Mouse (Mus musculus): ENCODE measurements around the gene Olfr218. TPM values are rescaled to one million over a fixed set of nuclear protein-coding genes. Genes with fewer than 3 reads are reported as not detected.
"Not testable (repeated sequence)": the region's sequence is repeated elsewhere in the genome, so short reads cannot be mapped to it uniquely, and the experiment has no call there.

The Olfr218 gene
- polyA plus RNA-seq (2015; fragmentation: Nextera tagmentation; extraction: Ambion mirVana) = not detected in 2 replicates

GRCm38 (mm10) chr1:173197508-173197907 lies at the start of gene Olfr218:
Gene Olfr218 (plus strand): TSS chr1:173197808.
- 75% methylated on average over 5 of the region's 5 CpGs for WGBS
- no peak within 1 kb of the TSS for H3K4me3 ChIP-seq (ENCODE audit: low read length)
- no peaks in the 10 kb centered on the region for H3K9me3 ChIP-seq (ENCODE audit: low read length)
- H3K27me3 ChIP-seq (ENCODE audit: insufficient read depth, low read length) = no peaks in the 10 kb centered on the region
- H3K4me2 ChIP-seq (replicated peaks; ENCODE audit: low read depth, low read length) = no peak within 1 kb of the TSS
- H3K9ac ChIP-seq (replicated peaks; ENCODE audit: low read length) = no peak within 1 kb of the TSS
- H3K36me3 ChIP-seq (ENCODE audit: insufficient read depth, low read length) = no peaks in the 10 kb centered on the region
- no peak within 1 kb of the TSS for H3K27ac ChIP-seq (ENCODE audit: low read length)
- ATAC-seq (ENCODE audit: low FRiP score, low TSS enrichment) = no peak
- no peaks in the 10 kb centered on the region for H3K4me1 ChIP-seq (ENCODE audit: insufficient read depth, low read length)

GRCm38 (mm10) chr1:173174154-173174842 lies 23.3 kb upstream of the Olfr218 start:
- no peak overlapping the region for H3K27ac ChIP-seq (ENCODE audit: low read length)
- no peaks in the 10 kb centered on the region for H3K4me1 ChIP-seq (ENCODE audit: insufficient read depth, low read length)
- no peak for ATAC-seq (ENCODE audit: low FRiP score, low TSS enrichment)

GRCm38 (mm10) chr1:173190540-173190939 lies 7.1 kb upstream of the Olfr218 start, which contains the start of gene Olfr1406:
Gene Olfr1406 (minus strand): TSS chr1:173190640.
- Histone ChIP-seq H3K9ac (replicated peaks; ENCODE audit: low read length) (no peak within 1 kb of the TSS), H3K9me3 (ENCODE audit: low read length) (no peaks in the 10 kb centered on the region), H3K4me2 (replicated peaks; ENCODE audit: low read depth, low read length) (no peak within 1 kb of the TSS), H3K27ac (ENCODE audit: low read length) (no peak within 1 kb of the TSS), H3K4me1 (ENCODE audit: insufficient read depth, low read length) (no peaks in the 10 kb centered on the region), H3K4me3 (ENCODE audit: low read length) (no peak within 1 kb of the TSS), H3K36me3 (ENCODE audit: insufficient read depth, low read length) (no peaks in the 10 kb centered on the region), H3K27me3 (ENCODE audit: insufficient read depth, low read length) (no peaks in the 10 kb centered on the region)
- ATAC-seq (ENCODE audit: low FRiP score, low TSS enrichment) = no peak
- 69% methylated on average over 3 of the region's 3 CpGs for WGBS

More at GRCm38 (mm10) chr1:173174154-173174842, 23.3 kb upstream of the Olfr218 start:
- no peak overlapping the region for H3K4me3 ChIP-seq (ENCODE audit: low read length)
- no peaks in the 10 kb centered on the region for H3K27me3 ChIP-seq (ENCODE audit: insufficient read depth, low read length)
- H3K36me3 ChIP-seq (ENCODE audit: insufficient read depth, low read length) = no peaks in the 10 kb centered on the region
- H3K9me3 ChIP-seq (ENCODE audit: low read length) = no peaks in the 10 kb centered on the region
- no peak overlapping the region for H3K4me2 ChIP-seq (replicated peaks; ENCODE audit: low read depth, low read length)
- H3K9ac ChIP-seq (replicated peaks; ENCODE audit: low read length) = no peak overlapping the region

- ATAC-seq (ENCODE audit: low FRiP score, low TSS enrichment) = no peak
- WGBS = 72% methylated on average over 3 of the region's 3 CpGs
These were observed 5.5 kb upstream of the Olfr218 start for GRCm38 (mm10) chr1:173192059-173192458.

GRCm38 (mm10) chr1:173196359-173196758 lies 1.2 kb upstream of the Olfr218 start:
- Histone ChIP-seq H3K9ac (replicated peaks; ENCODE audit: low read length) (no peak overlapping the region), H3K9me3 (ENCODE audit: low read length) (no peaks in the 10 kb centered on the region)
- no peak for ATAC-seq (ENCODE audit: low FRiP score, low TSS enrichment)

More at GRCm38 (mm10) chr1:173192059-173192458, 5.5 kb upstream of the Olfr218 start:
- no peak overlapping the region for H3K27ac ChIP-seq (ENCODE audit: low read length)
- no peak overlapping the region for H3K9ac ChIP-seq (replicated peaks; ENCODE audit: low read length)
- H3K36me3 ChIP-seq (ENCODE audit: insufficient read depth, low read length) = no peaks in the 10 kb centered on the region
- no peak overlapping the region for H3K4me3 ChIP-seq (ENCODE audit: low read length)
- no peak overlapping the region for H3K4me2 ChIP-seq (replicated peaks; ENCODE audit: low read depth, low read length)
- H3K27me3 ChIP-seq (ENCODE audit: insufficient read depth, low read length) = no peaks in the 10 kb centered on the region
- H3K4me1 ChIP-seq (ENCODE audit: insufficient read depth, low read length) = no peaks in the 10 kb centered on the region
- no peaks in the 10 kb centered on the region for H3K9me3 ChIP-seq (ENCODE audit: low read length)

GRCm38 (mm10) chr1:173212092-173212491 lies 14.5 kb downstream of the Olfr218 start, which contains the start of gene Olfr1404:
Gene Olfr1404 (plus strand): TSS chr1:173212392.
- Histone ChIP-seq H3K9ac (replicated peaks; ENCODE audit: low read length) (no peak within 1 kb of the TSS), H3K4me2 (replicated peaks; ENCODE audit: low read depth, low read length) (no peak within 1 kb of the TSS)
- 71% methylated on average over 5 of the region's 5 CpGs for WGBS

More at GRCm38 (mm10) chr1:173196359-173196758, 1.2 kb upstream of the Olfr218 start:
- WGBS = 89% methylated on average over 2 of the region's 2 CpGs
- Histone ChIP-seq H3K4me3 (ENCODE audit: low read length) (no peak overlapping the region), H3K4me1 (ENCODE audit: insufficient read depth, low read length) (no peaks in the 10 kb centered on the region), H3K36me3 (ENCODE audit: insufficient read depth, low read length) (no peaks in the 10 kb centered on the region), H3K27ac (ENCODE audit: low read length) (no peak overlapping the region), H3K4me2 (replicated peaks; ENCODE audit: low read depth, low read length) (no peak overlapping the region), H3K27me3 (ENCODE audit: insufficient read depth, low read length) (no peaks in the 10 kb centered on the region)

GRCm38 (mm10) chr1:173216481-173216880 lies 18.9 kb downstream of the Olfr218 start:
- no peak overlapping the region for H3K9ac ChIP-seq (replicated peaks; ENCODE audit: low read length)
- H3K9me3 ChIP-seq (ENCODE audit: low read length) = no peaks in the 10 kb centered on the region
- H3K4me1 ChIP-seq (ENCODE audit: insufficient read depth, low read length) = no peaks in the 10 kb centered on the region
- H3K4me2 ChIP-seq (replicated peaks; ENCODE audit: low read depth, low read length) = no peak overlapping the region
- H3K27ac ChIP-seq (ENCODE audit: low read length) = no peak overlapping the region
- no peak for ATAC-seq (ENCODE audit: low FRiP score, low TSS enrichment)
- no peaks in the 10 kb centered on the region for H3K27me3 ChIP-seq (ENCODE audit: insufficient read depth, low read length)
- 89% methylated on average over 3 of the region's 3 CpGs for WGBS
- no peaks in the 10 kb centered on the region for H3K36me3 ChIP-seq (ENCODE audit: insufficient read depth, low read length)
- no peak overlapping the region for H3K4me3 ChIP-seq (ENCODE audit: low read length)

More at GRCm38 (mm10) chr1:173212092-173212491, 14.5 kb downstream of the Olfr218 start, which contains the start of gene Olfr1404:
- ATAC-seq (ENCODE audit: low FRiP score, low TSS enrichment) = no peak
- Histone ChIP-seq H3K27ac (ENCODE audit: low read length) (no peak within 1 kb of the TSS), H3K4me1 (ENCODE audit: insufficient read depth, low read length) (no peaks in the 10 kb centered on the region), H3K4me3 (ENCODE audit: low read length) (no peak within 1 kb of the TSS), H3K36me3 (ENCODE audit: insufficient read depth, low read length) (no peaks in the 10 kb centered on the region), H3K9me3 (ENCODE audit: low read length) (no peaks in the 10 kb centered on the region; the same call in 1 of the 2 replicates), H3K27me3 (ENCODE audit: insufficient read depth, low read length) (no peaks in the 10 kb centered on the region)

- no peak for ATAC-seq (ENCODE audit: low FRiP score, low TSS enrichment)
- no peaks in the 10 kb centered on the region for H3K27me3 ChIP-seq (ENCODE audit: insufficient read depth, low read length)
- H3K36me3 ChIP-seq (ENCODE audit: insufficient read depth, low read length) = no peaks in the 10 kb centered on the region
- no peak within 1 kb of the TSS for H3K4me3 ChIP-seq (ENCODE audit: low read length)
- H3K27ac ChIP-seq (ENCODE audit: low read length) = no peak within 1 kb of the TSS
- no peak within 1 kb of the TSS for H3K4me2 ChIP-seq (replicated peaks; ENCODE audit: low read depth, low read length)
- H3K9me3 ChIP-seq (ENCODE audit: low read length) = no peaks in the 10 kb centered on the region
- H3K4me1 ChIP-seq (ENCODE audit: insufficient read depth, low read length) = no peaks in the 10 kb centered on the region
- H3K9ac ChIP-seq (replicated peaks; ENCODE audit: low read length) = no peak within 1 kb of the TSS
- WGBS = 87% methylated on average over 2 of the region's 2 CpGs
These were observed 29.5 kb downstream of the Olfr218 start, which contains the start of gene Fcer1a for GRCm38 (mm10) chr1:173227081-173227480. Gene Fcer1a (minus strand): TSS chr1:173227214.

GRCm38 (mm10) chr1:173237004-173237403 lies 39.4 kb downstream of the Olfr218 start:
- H3K4me3 ChIP-seq (ENCODE audit: low read length); H3K27ac ChIP-seq (ENCODE audit: low read length); H3K4me2 ChIP-seq (replicated peaks; ENCODE audit: low read depth, low read length); H3K9ac ChIP-seq (replicated peaks; ENCODE audit: low read length); ATAC-seq (ENCODE audit: low FRiP score, low TSS enrichment); H3K36me3 ChIP-seq (ENCODE audit: insufficient read depth, low read length); H3K27me3 ChIP-seq (ENCODE audit: insufficient read depth, low read length); H3K4me1 ChIP-seq (ENCODE audit: insufficient read depth, low read length); H3K9me3 ChIP-seq (ENCODE audit: low read length): not testable (repeated sequence)
- 79% methylated on average over 1 of the region's 1 CpGs for WGBS

- no peak overlapping the region for H3K9ac ChIP-seq (replicated peaks; ENCODE audit: low read length)
- no peaks in the 10 kb centered on the region for H3K9me3 ChIP-seq (ENCODE audit: low read length)
- no peaks in the 10 kb centered on the region for H3K27me3 ChIP-seq (ENCODE audit: insufficient read depth, low read length)
- no peak overlapping the region for H3K27ac ChIP-seq (ENCODE audit: low read length)
- WGBS = 89% methylated on average over 3 of the region's 3 CpGs
- no peak overlapping the region for H3K4me2 ChIP-seq (replicated peaks; ENCODE audit: low read depth, low read length)
- no peaks in the 10 kb centered on the region for H3K36me3 ChIP-seq (ENCODE audit: insufficient read depth, low read length)
- ATAC-seq (ENCODE audit: low FRiP score, low TSS enrichment) = no peak
- H3K4me3 ChIP-seq (ENCODE audit: low read length) = no peak overlapping the region
- no peaks in the 10 kb centered on the region for H3K4me1 ChIP-seq (ENCODE audit: insufficient read depth, low read length)
These were observed 52.3 kb downstream of the Olfr218 start for GRCm38 (mm10) chr1:173249888-173250287.
